9 mouse cellular contexts compared by ENCODE assay signal in genomic region chr8:75217969-75218368, GRCm38 (mm10). TPM values are rescaled to one million over a fixed set of nuclear protein-coding genes. Genes with fewer than 3 reads are reported as not detected.
DNase-seq lines count a peak whose midpoint lies in the region; ATAC-seq and TF ChIP-seq lines count a peak whose summit lies in the region.
"Had no signal": no experiment of that assay in that cellular context is flagged by ENCODE, and none has a peak within 500 bp of the region (broad histone marks: within the 10 kb centered on the region; RNA-seq: fewer than 3 reads in every experiment).

No protein-coding gene starts in this region.

- TF ChIP-seq POLR2A in testis, adult 2 months (IDR thresholded peaks at IDR 0.05; ENCODE audit: control insufficient read depth, low read depth, low read length) = no peak

- DNase-seq in testis, postnatal 14 days (ENCODE audit: low spot score) = no peak
- DNase-seq in adrenal gland, postnatal 36 days = peak; percentile 69 to 85
- DNase-seq in embryo, embryonic 9.5 days (ENCODE audit: extremely low spot score) = peak; percentile 63
- peak; percentile 67 for DNase-seq in induced T-regulatory cell, adult 2 months (ENCODE audit: low read depth)
- peak; percentile 83 to 87 for DNase-seq in left cerebral cortex, postnatal 14 days (ENCODE audit: low spot score in 2 of 2)
- DNase-seq in urinary bladder, postnatal 36 days (ENCODE audit: low spot score in 2 of 2) = peak; percentile 42 to 45

- peaks cover 8% of the 10 kb centered on the region for H3K4me1 ChIP-seq in testis, adult 2 months (ENCODE audit: control insufficient read depth, insufficient read depth, low read length)

- H3K4me3 ChIP-seq in testis, adult 2 months (ENCODE audit: control insufficient read depth, low read depth, low read length) = no peak overlapping the region
- H3K4me3 ChIP-seq: neural tube, embryonic 12.5 days had no signal

- H3K27ac ChIP-seq in testis, adult 2 months (ENCODE audit: control insufficient read depth, insufficient read depth, low read depth, low read length) = no peak overlapping the region
- H3K27ac ChIP-seq: neural tube, embryonic 12.5 days had no signal

- TF ChIP-seq CTCF in testis, adult 2 months (IDR thresholded peaks at IDR 0.05; ENCODE audit: control insufficient read depth, insufficient read depth, insufficient replicate concordance, low read depth, low read length) = peak; percentile 55; the same call in 1 of the 2 replicates

- H3K27me3 ChIP-seq in testis, adult 2 months (ENCODE audit: control insufficient read depth, insufficient read depth, low read length) = no peaks in the 10 kb centered on the region

- H3K36me3 ChIP-seq in testis, adult 2 months (ENCODE audit: control insufficient read depth, insufficient read depth, low read length) = no peaks in the 10 kb centered on the region
- H3K36me3 ChIP-seq: neural tube, embryonic 12.5 days had no signal

- ATAC-seq in neutrophil, adult 5-6 weeks (ENCODE audit: extremely low read depth, insufficient number of reproducible peaks, low FRiP score, poor library complexity, severe bottlenecking) = 0 out of 2 replicates have a peak, but pooled peaks have one; percentile 21

- intact Hi-C loops in left cerebral cortex, postnatal 14 days (cut with DNase I) = loop anchor here (1.0 to 2.0 kb wide), 2 partner anchors 85 to 147 kb away; no protein-coding TSS in a partner anchor

RNA-seq across cellular contexts. Expression of gene Rasd2, which starts 4.2 kb away (rescaled TPM):
- 5.1 and 6.1 TPM in 2 replicates for polyA plus RNA-seq in testis, adult 2 months (2012; rRNA removed)
- 1 to 10 TPM; 2.0 to 2.8 TPM for total RNA-seq in adrenal gland, postnatal 36 days (2021)
- total RNA-seq in left cerebral cortex, postnatal 14 days (2021) = 10 to 100 TPM; 50.8 to 57.8 TPM
- not detected in 2 replicates for total RNA-seq in neutrophil, adult 5-6 weeks (2017)

Comparison
In these comparisons a context has a peak if more than half of its experiments do, and no peak if none do; other contexts are left out.
1. RNA of gene Rasd2, which starts 4.2 kb away (total RNA-seq): 50.8 to 57.8 TPM in left cerebral cortex, postnatal 14 days; 2.0 to 2.8 TPM in adrenal gland, postnatal 36 days and not detected in neutrophil, adult 5-6 weeks; every median in the first group is over 10 times any median in the second.